Mouse (Mus musculus) heart, embryonic 13.5 days (tissue): ENCODE measurements around the gene Adora2a. TPM values are rescaled to one million over a fixed set of nuclear protein-coding genes. Genes with fewer than 3 reads are reported as not detected.
"Not testable (repeated sequence)": the region's sequence is repeated elsewhere in the genome, so short reads cannot be mapped to it uniquely, and the experiment has no call there.

Experiments used
- ATAC-seq: fragments of 200-750 bp; cut with Nextera tagmentation; 2 replicates; pipeline ENCODE4 v1.8.0; 2017; ENCODE audit warnings: moderate TSS enrichment; ENCODE audit not compliant: insufficient number of reproducible peaks, low FRiP score, low TSS enrichment; ENCODE audit errors: extremely low read depth
- H3K27ac ChIP-seq: fragments of 300-500 bp; sonication (generic); replicated peaks from 2 replicates; pipeline ENCODE4 v1.5.1; 2015; ENCODE audit warnings: moderate library complexity, mild to moderate bottlenecking, inconsistent platforms
- H3K27me3 ChIP-seq: fragments of 300-500 bp; sonication (generic); replicated peaks from 2 replicates; pipeline ENCODE4 v1.6.1; 2015; ENCODE audit warnings: mild to moderate bottlenecking, inconsistent platforms
- H3K36me3 ChIP-seq: fragments of 300-500 bp; sonication (generic); 2 replicates; pipeline ENCODE4 v1.6.1; 2015; ENCODE audit warnings: mild to moderate bottlenecking, inconsistent platforms
- H3K4me1 ChIP-seq: fragments of 300-500 bp; sonication (generic); 2 replicates; pipeline ENCODE4 v1.6.1; 2015; ENCODE audit warnings: inconsistent platforms
- H3K4me2 ChIP-seq: fragments of 300-500 bp; sonication (generic); 2 replicates; pipeline ENCODE4 v1.6.1; 2015; ENCODE audit warnings: inconsistent platforms, mild to moderate bottlenecking, moderate library complexity
- H3K4me3 ChIP-seq: fragments of 300-500 bp; sonication (generic); 2 replicates; pipeline ENCODE4 v1.5.1; 2015; ENCODE audit warnings: moderate library complexity, mild to moderate bottlenecking, inconsistent platforms
- H3K9ac ChIP-seq: fragments of 300-500 bp; sonication (generic); 2 replicates; pipeline ENCODE4 v1.6.1; 2015; ENCODE audit warnings: inconsistent platforms, mild to moderate bottlenecking, moderate library complexity
- H3K9me3 ChIP-seq: fragments of 300-500 bp; sonication (generic); 2 replicates; pipeline ENCODE4 v1.6.1; 2016; ENCODE audit warnings: inconsistent platforms
- WGBS: fragments of 180-500 bp; shearing (Covaris S2); methylation state at CpG from one replicate; pipeline ENCODE4 v1.1.7; 2015; ENCODE audit warnings: mixed read lengths; 5-methylcytosine and 5-hydroxymethylcytosine counted together
- polyA plus RNA-seq: library from polyadenylated mRNA; unstranded; fragments of >200 nt; fragmentation: Nextera tagmentation; extraction: Ambion mirVana; gene quantifications from 2 replicates; pipeline ENCODE4 v1.2.1, GENCODE M21; 2015

The Adora2a gene
- 3.4 and 4.6 TPM in 2 replicates for polyA plus RNA-seq

- Histone ChIP-seq H3K4me1 (peaks cover 45% of the 10 kb centered on the region), H3K4me2 (peak within 1 kb of the TSS; percentile 87), H3K9me3 (no peaks in the 10 kb centered on the region), H3K27ac (peak within 1 kb of the TSS; percentile 63), H3K36me3 (peaks cover 14% of the 10 kb centered on the region; the same call in 1 of the 2 replicates), H3K9ac (peak within 1 kb of the TSS; percentile 85), H3K27me3 (peaks cover 34% of the 10 kb centered on the region), H3K4me3 (peak within 1 kb of the TSS; percentile 70)
- ATAC-seq: no peak
- 0% methylated on average over 4 of the region's 4 CpGs for WGBS
Observed at GRCm38 (mm10) chr10:75316872-75316907, at the start of gene Adora2a. TSS of gene Adora2a (plus strand) at chr10:75316877.

GRCm38 (mm10) chr10:75273020-75273419 is 43.7 kb upstream of the Adora2a start:
- H3K9me3 ChIP-seq: no peaks in the 10 kb centered on the region
- H3K4me3 ChIP-seq: no peak overlapping the region
- peak overlapping the region; percentile 5; the same call in 1 of the 2 replicates for H3K9ac ChIP-seq
- no peaks in the 10 kb centered on the region for H3K27me3 ChIP-seq
- H3K36me3 ChIP-seq: peaks cover 72% of the 10 kb centered on the region
- H3K4me2 ChIP-seq: no peak overlapping the region
- peak overlapping the region; percentile 16; the same call in 1 of the 2 replicates for H3K27ac ChIP-seq
- 22% methylated on average over 4 of the region's 4 CpGs for WGBS
- no peak for ATAC-seq
- peaks cover 10% of the 10 kb centered on the region for H3K4me1 ChIP-seq

GRCm38 (mm10) chr10:75276427-75277013 is 40.2 kb upstream of the Adora2a start:
- 88% methylated on average over 12 of the region's 12 CpGs for WGBS
- H3K27ac ChIP-seq: no peak overlapping the region
- H3K36me3 ChIP-seq: peaks cover 76% of the 10 kb centered on the region
- H3K4me3 ChIP-seq: no peak overlapping the region
- ATAC-seq: no peak
- no peak overlapping the region for H3K4me2 ChIP-seq
- H3K9me3 ChIP-seq: no peaks in the 10 kb centered on the region
- peaks cover 10% of the 10 kb centered on the region for H3K4me1 ChIP-seq
- no peaks in the 10 kb centered on the region for H3K27me3 ChIP-seq
- no peak overlapping the region for H3K9ac ChIP-seq

- WGBS: 73% methylated on average over 1 of the region's 1 CpGs
- ATAC-seq: no peak
- H3K4me2 ChIP-seq: no peak overlapping the region
- H3K27me3 ChIP-seq: no peaks in the 10 kb centered on the region
- peaks cover 74% of the 10 kb centered on the region for H3K36me3 ChIP-seq
- H3K9ac ChIP-seq: no peak overlapping the region
- no peaks in the 10 kb centered on the region for H3K9me3 ChIP-seq
- no peak overlapping the region for H3K4me3 ChIP-seq
- peaks cover 9% of the 10 kb centered on the region for H3K4me1 ChIP-seq
- H3K27ac ChIP-seq: no peak overlapping the region
Observed at GRCm38 (mm10) chr10:75277501-75277900, 39.2 kb upstream of the Adora2a start.

- no peaks in the 10 kb centered on the region for H3K9me3 ChIP-seq
- 86% methylated on average over 5 of the region's 5 CpGs for WGBS
- H3K4me2 ChIP-seq: no peak overlapping the region
- H3K9ac ChIP-seq: no peak overlapping the region
- no peaks in the 10 kb centered on the region for H3K27me3 ChIP-seq
- H3K27ac ChIP-seq: no peak overlapping the region
- H3K4me1 ChIP-seq: no peaks in the 10 kb centered on the region
- no peak overlapping the region for H3K4me3 ChIP-seq
- H3K36me3 ChIP-seq: peaks cover 63% of the 10 kb centered on the region
- no peak for ATAC-seq
Observed at GRCm38 (mm10) chr10:75282648-75283047, 34.0 kb upstream of the Adora2a start.

- Histone ChIP-seq H3K9me3 (no peaks in the 10 kb centered on the region), H3K4me2 (no peak overlapping the region), H3K36me3 (peaks cover 61% of the 10 kb centered on the region), H3K27ac (no peak overlapping the region), H3K27me3 (no peaks in the 10 kb centered on the region), H3K4me3 (no peak overlapping the region), H3K9ac (no peak overlapping the region), H3K4me1 (no peaks in the 10 kb centered on the region)
- 95% methylated on average over 3 of the region's 3 CpGs for WGBS
- ATAC-seq: no peak
Observed at GRCm38 (mm10) chr10:75283821-75284220, 32.9 kb upstream of the Adora2a start.

- H3K4me2 ChIP-seq: no peak overlapping the region
- H3K9ac ChIP-seq: no peak overlapping the region
- WGBS: 76% methylated on average over 7 of the region's 7 CpGs
- H3K4me3 ChIP-seq: no peak overlapping the region
- H3K27ac ChIP-seq: no peak overlapping the region
- peaks cover 56% of the 10 kb centered on the region for H3K36me3 ChIP-seq
- H3K9me3 ChIP-seq: no peaks in the 10 kb centered on the region
- H3K27me3 ChIP-seq: no peaks in the 10 kb centered on the region
- no peak for ATAC-seq
- H3K4me1 ChIP-seq: peaks cover 6% of the 10 kb centered on the region; the same call in 1 of the 2 replicates
Observed at GRCm38 (mm10) chr10:75288579-75288978, 28.1 kb upstream of the Adora2a start.

GRCm38 (mm10) chr10:75289392-75289791 is 27.3 kb upstream of the Adora2a start:
- H3K27me3 ChIP-seq: no peaks in the 10 kb centered on the region
- H3K36me3 ChIP-seq: peaks cover 53% of the 10 kb centered on the region
- no peak for ATAC-seq
- no peak overlapping the region for H3K9ac ChIP-seq
- H3K9me3 ChIP-seq: no peaks in the 10 kb centered on the region
- H3K4me1 ChIP-seq: peaks cover 13% of the 10 kb centered on the region
- 65% methylated on average over 4 of the region's 4 CpGs for WGBS
- H3K4me2 ChIP-seq: no peak overlapping the region
- H3K4me3 ChIP-seq: no peak overlapping the region
- H3K27ac ChIP-seq: no peak overlapping the region

GRCm38 (mm10) chr10:75290650-75291049 is 26.0 kb upstream of the Adora2a start:
- no peak overlapping the region for H3K4me2 ChIP-seq
- peaks cover 23% of the 10 kb centered on the region for H3K4me1 ChIP-seq
- H3K9ac ChIP-seq: no peak overlapping the region
- no peak overlapping the region for H3K4me3 ChIP-seq
- no peaks in the 10 kb centered on the region for H3K27me3 ChIP-seq
- H3K27ac ChIP-seq: no peak overlapping the region
- no peaks in the 10 kb centered on the region for H3K9me3 ChIP-seq
- H3K36me3 ChIP-seq: peaks cover 56% of the 10 kb centered on the region
- no peak for ATAC-seq
- WGBS: 80% methylated on average over 5 of the region's 5 CpGs

- Histone ChIP-seq H3K4me3 (no peak overlapping the region), H3K4me2 (no peak overlapping the region), H3K27ac (no peak overlapping the region), H3K27me3 (no peaks in the 10 kb centered on the region), H3K4me1 (peaks cover 23% of the 10 kb centered on the region), H3K9me3 (no peaks in the 10 kb centered on the region), H3K36me3 (peaks cover 63% of the 10 kb centered on the region), H3K9ac (no peak overlapping the region)
- WGBS: 79% methylated on average over 1 of the region's 1 CpGs
- no peak for ATAC-seq
Observed at GRCm38 (mm10) chr10:75291338-75291737, 25.3 kb upstream of the Adora2a start.

- H3K27me3 ChIP-seq, H3K9me3 ChIP-seq, ATAC-seq, H3K27ac ChIP-seq, H3K4me2 ChIP-seq, H3K9ac ChIP-seq, H3K4me3 ChIP-seq: not testable (repeated sequence)
- WGBS: 84% methylated on average over 8 of the region's 8 CpGs
- peaks cover 23% of the 10 kb centered on the region for H3K4me1 ChIP-seq
- H3K36me3 ChIP-seq: peaks cover 68% of the 10 kb centered on the region
Observed at GRCm38 (mm10) chr10:75292206-75292605, 24.5 kb upstream of the Adora2a start.

- Histone ChIP-seq H3K4me2 (no peak overlapping the region), H3K9ac (no peak overlapping the region), H3K27ac (no peak overlapping the region), H3K36me3 (peaks cover 63% of the 10 kb centered on the region), H3K4me1 (peaks cover 23% of the 10 kb centered on the region), H3K27me3 (no peaks in the 10 kb centered on the region), H3K9me3 (no peaks in the 10 kb centered on the region), H3K4me3 (no peak overlapping the region)
- 21% methylated on average over 3 of the region's 3 CpGs for WGBS
- ATAC-seq: no peak
Observed at GRCm38 (mm10) chr10:75293288-75293687, 23.4 kb upstream of the Adora2a start.
